Mouse (Mus musculus): ENCODE results near the gene Tmem120b. TPM values are rescaled to one million over a fixed set of nuclear protein-coding genes. Genes with fewer than 3 reads are reported as not detected.

Tmem120b gene
- polyA plus RNA-seq, 1 experiment from 2014 or later, result 19.8 TPM

DNA sequence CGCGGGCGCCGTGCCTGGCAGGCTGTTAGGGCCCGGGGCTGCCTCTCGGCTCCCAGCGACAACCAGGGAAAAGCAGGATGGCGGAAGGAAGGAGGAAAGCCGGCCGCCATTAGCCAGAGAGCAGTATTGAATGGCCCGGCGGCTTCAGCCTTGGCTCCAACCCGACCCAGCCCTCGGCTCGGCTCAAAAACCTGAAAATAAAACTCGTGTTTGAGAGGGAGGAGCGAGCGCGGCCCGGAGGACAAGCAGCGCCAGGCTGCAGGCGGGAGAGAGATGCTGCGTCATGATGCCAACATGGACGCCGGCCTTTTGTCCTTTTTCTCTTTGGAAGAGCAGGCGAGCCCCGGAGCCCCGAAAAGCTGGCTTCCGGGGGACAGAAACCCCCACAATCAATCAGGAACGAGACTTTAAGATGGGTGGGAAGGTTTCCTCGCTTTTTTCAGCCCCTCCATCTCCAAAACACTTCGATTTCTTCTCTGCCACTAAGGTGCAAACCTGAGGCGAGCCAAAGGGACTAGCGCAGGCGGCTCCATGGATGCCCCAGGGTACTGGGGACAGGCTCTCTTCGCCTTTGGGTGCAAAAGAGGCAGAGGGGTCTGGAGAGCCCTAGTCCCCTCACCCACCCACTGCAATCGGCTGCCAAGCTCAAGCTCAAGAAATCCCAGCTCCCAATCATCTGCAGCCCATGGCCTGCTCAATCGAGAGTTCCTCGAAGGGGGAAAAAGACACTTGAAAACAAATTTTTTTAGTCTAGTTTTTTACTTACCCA lies 70.9 kb downstream of the Tmem120b start:
- peak; percentile 15; the same call in 1 of the 2 replicates for ATAC-seq
- H3K9ac ChIP-seq (ENCODE audit: low read depth, low read length), result peak overlapping the region; percentile 98
- H3K4me1 ChIP-seq (ENCODE audit: control insufficient read depth, insufficient read depth, low read depth, low read length), result peaks cover 41% of the 10 kb centered on the region
- under 1% methylated on average over 39 of the region's 39 CpGs for WGBS
- peak overlapping the region; percentile 97 for H3K4me2 ChIP-seq (ENCODE audit: low read length)
- no peaks in the 10 kb centered on the region for H3K36me3 ChIP-seq (ENCODE audit: control insufficient read depth, insufficient read depth, low read length)
- H3K27me3 ChIP-seq (replicated peaks; ENCODE audit: control insufficient read depth, insufficient read depth, low read length), result no peaks in the 10 kb centered on the region
- no peaks in the 10 kb centered on the region for H3K9me3 ChIP-seq (ENCODE audit: control insufficient read depth, low read length)
- peak overlapping the region; percentile 100 for H3K27ac ChIP-seq (ENCODE audit: low read depth, low read length)
- peak overlapping the region; percentile 91 for H3K4me3 ChIP-seq (ENCODE audit: low read length)

DNA sequence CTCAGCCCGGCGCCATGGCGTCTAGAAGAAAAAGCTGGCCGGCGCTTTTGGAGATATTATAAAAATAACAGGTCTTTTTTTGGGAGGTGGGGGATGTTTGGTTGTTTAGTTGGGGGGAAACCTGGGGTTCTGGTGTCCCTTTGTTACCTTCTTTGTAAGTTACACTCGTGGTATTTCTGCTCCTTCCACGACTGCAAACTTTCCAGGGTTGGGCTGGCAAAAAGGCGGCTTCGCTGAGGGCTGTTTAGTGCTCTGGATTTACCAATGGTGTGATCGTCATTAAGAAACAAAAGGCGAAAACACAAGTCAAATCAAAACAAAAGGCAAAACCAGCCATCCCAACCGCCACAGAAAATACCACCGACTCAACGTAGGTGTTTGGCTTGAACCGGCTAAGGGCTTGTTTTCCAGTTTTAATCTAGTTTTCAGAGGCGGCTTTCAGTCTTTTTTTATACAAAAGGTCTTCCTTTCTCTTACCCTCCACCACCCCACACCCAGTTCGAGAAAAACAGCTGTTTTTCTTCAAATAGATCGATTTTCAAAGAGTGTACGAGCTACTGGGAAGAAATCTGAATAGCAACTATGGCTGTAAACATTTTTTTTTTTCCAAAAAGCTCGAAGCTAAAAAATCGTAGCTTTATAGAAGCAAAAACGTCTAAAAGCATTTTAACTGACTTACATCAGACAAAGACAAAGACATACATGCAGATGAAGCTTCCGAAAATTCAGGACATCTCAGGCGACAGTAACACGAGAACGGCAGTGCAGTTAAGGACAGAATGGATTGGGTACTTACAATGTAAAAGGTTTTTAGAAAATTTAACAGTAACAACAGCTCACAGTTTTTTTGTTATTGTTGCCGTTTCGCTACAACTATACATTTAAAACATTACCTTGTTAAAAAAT lies 71.8 kb downstream of the Tmem120b start:
- no peaks in the 10 kb centered on the region for H3K27me3 ChIP-seq (replicated peaks; ENCODE audit: control insufficient read depth, insufficient read depth, low read length)
- H3K4me3 ChIP-seq (ENCODE audit: low read length), result peak overlapping the region; percentile 91
- peak overlapping the region; percentile 97 for H3K4me2 ChIP-seq (ENCODE audit: low read length)
- H3K9me3 ChIP-seq (ENCODE audit: control insufficient read depth, low read length), result no peaks in the 10 kb centered on the region
- no peak for ATAC-seq
- H3K36me3 ChIP-seq (ENCODE audit: control insufficient read depth, insufficient read depth, low read length), result no peaks in the 10 kb centered on the region
- peaks cover 41% of the 10 kb centered on the region for H3K4me1 ChIP-seq (ENCODE audit: control insufficient read depth, insufficient read depth, low read depth, low read length)
- peak overlapping the region; percentile 98 for H3K9ac ChIP-seq (ENCODE audit: low read depth, low read length)
- H3K27ac ChIP-seq (ENCODE audit: low read depth, low read length), result peak overlapping the region; percentile 100
- WGBS, result under 1% methylated on average over 28 of the region's 28 CpGs

DNA sequence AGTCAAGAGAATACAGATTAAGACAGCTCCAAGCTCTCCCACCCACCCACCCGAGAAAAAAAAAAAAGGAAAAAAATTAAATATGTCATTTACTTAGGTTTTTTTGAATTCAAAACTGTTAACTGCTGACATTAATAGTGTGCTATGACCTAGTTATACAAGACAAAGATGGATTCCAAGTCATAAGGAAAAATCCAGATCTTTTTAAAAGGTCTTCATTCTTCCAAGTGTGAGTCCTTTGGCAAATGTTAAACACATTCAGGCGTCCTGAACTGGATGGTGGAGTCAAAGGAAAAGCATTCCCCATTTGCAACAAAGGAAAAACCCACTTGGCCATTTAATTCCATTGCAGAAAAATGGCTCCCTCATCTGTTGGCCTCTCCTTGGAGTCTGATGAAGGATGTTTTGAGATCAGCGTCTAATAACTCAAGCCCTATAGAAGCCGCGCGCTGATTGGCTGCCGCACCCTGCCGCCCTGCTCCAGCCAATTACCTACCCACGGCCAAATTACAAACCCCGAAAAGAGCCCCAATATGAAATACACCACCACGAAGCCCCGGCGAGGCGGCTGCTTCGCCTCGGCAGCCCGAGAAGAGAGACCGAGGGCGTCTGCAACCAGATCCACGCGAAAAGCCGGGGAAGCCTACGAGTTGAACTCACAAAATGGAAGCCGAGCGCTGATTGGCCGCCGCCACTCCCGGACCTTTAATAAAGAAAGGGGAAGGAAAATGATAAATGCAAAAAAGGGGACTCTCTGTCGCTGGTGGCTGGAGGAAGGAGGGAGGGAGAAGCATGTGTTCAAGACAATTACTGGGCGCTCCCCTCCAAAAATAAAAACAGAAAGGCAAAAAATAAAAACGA lies 72.7 kb downstream of the Tmem120b start:
- peak; percentile 63 for ATAC-seq
- peaks cover 41% of the 10 kb centered on the region for H3K4me1 ChIP-seq (ENCODE audit: control insufficient read depth, insufficient read depth, low read depth, low read length)
- peak overlapping the region; percentile 91 for H3K4me3 ChIP-seq (ENCODE audit: low read length)
- H3K27me3 ChIP-seq (replicated peaks; ENCODE audit: control insufficient read depth, insufficient read depth, low read length), result no peaks in the 10 kb centered on the region
- H3K9me3 ChIP-seq (ENCODE audit: control insufficient read depth, low read length), result no peaks in the 10 kb centered on the region
- under 1% methylated on average over 31 of the region's 31 CpGs for WGBS
- no peaks in the 10 kb centered on the region for H3K36me3 ChIP-seq (ENCODE audit: control insufficient read depth, insufficient read depth, low read length)
- H3K27ac ChIP-seq (ENCODE audit: low read depth, low read length), result peak overlapping the region; percentile 99
- peak overlapping the region; percentile 100 for H3K9ac ChIP-seq (ENCODE audit: low read depth, low read length)
- H3K4me2 ChIP-seq (ENCODE audit: low read length), result peak overlapping the region; percentile 96

DNA sequence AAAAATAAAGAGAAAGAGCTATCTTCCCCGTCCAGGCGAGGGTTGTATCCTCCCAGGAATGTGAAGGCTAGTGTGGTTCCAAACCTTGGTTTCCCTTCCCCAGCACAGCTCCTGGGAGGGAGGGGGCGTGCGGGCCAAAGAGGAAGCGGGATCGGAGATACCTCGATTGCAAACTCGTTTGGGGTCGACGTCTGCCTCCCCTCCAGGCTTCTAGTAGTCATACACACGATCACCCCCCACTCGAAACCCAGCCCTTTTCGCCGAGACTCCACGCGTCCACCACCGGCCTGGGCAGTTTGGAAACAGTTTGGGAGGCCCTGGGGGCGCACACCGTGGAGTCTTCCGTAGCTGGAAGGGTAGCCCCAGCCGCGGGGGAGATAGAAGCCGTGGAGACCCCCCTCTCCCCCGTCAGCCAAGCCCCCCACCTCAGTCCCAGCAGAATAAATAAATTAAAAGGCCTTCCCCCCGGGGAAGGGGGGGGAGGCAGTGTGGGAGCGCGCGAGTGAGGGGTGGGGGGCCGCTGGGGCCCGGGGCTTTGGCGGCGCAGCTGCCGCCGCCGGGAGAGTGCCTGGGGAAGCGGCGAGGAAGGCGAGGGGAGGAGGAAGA lies 73.4 kb downstream of the Tmem120b start:
- H3K9ac ChIP-seq (ENCODE audit: low read depth, low read length), result peak overlapping the region; percentile 100
- H3K9me3 ChIP-seq (ENCODE audit: control insufficient read depth, low read length), result no peaks in the 10 kb centered on the region
- H3K27me3 ChIP-seq (replicated peaks; ENCODE audit: control insufficient read depth, insufficient read depth, low read length), result no peaks in the 10 kb centered on the region
- peak overlapping the region; percentile 99 for H3K27ac ChIP-seq (ENCODE audit: low read depth, low read length)
- peak overlapping the region; percentile 96 for H3K4me2 ChIP-seq (ENCODE audit: low read length)
- peaks cover 4% of the 10 kb centered on the region for H3K36me3 ChIP-seq (ENCODE audit: control insufficient read depth, insufficient read depth, low read length)
- ATAC-seq, result peak; percentile 21
- peaks cover 35% of the 10 kb centered on the region for H3K4me1 ChIP-seq (ENCODE audit: control insufficient read depth, insufficient read depth, low read depth, low read length)
- under 1% methylated on average over 36 of the region's 38 CpGs for WGBS
- peak overlapping the region; percentile 91 for H3K4me3 ChIP-seq (ENCODE audit: low read length)

DNA sequence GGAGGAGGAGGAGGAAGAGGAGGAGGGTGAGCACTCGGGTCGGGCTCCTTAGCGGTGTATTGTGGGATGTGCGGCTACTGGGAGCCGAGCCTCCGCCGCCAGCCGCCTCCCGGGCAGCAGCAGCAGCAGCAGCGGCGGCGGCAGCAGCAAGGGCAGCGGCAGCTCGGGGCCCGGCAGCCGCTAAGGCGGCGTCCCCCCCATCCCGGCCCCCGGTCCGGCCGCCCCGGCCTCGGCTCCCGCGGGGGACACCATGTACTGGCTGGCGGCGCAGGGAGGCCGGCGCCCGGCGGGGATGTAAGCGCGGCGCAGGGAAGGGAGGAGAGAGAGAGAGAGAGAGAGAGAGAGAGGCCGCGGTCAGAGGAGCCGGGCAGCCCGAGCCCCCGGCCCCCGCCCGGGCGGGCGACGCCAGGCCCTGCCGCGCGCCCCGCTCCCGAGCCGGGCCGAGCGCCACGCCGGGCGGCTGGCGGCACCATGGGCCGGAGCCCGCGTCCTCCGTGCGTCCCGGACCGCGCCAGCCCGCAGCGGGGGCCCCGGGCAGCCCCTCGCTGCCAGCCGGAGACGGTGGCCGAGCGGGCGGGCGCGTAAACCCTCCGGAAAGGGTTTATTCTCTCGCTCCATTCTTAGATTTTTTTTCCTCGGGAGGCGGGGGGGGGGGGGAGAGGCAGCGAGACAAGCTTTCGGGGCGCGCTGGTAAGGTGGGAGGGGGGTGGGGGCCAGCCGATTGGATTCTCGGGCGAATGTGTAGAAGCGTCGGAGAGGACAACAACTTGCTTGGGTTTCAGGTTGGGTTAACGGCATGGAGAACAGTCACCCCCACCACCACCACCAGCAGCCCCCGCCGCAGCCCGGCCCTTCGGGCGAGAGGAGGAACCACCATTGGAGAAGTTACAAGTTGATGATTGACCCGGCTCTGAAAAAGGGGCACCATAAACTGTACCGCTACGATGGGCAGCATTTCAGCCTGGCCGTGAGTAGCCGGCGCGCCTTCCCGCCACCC lies 74.2 kb downstream of the Tmem120b start, which contains the start of gene Setd1b:
Gene Setd1b (plus strand): TSS at position 33 of the 997 bp plus-strand sequence.
- peak; percentile 13 for ATAC-seq
- H3K4me1 ChIP-seq (ENCODE audit: control insufficient read depth, insufficient read depth, low read depth, low read length), result peaks cover 27% of the 10 kb centered on the region
- WGBS, result under 1% methylated on average over 85 of the region's 103 CpGs

DNA sequence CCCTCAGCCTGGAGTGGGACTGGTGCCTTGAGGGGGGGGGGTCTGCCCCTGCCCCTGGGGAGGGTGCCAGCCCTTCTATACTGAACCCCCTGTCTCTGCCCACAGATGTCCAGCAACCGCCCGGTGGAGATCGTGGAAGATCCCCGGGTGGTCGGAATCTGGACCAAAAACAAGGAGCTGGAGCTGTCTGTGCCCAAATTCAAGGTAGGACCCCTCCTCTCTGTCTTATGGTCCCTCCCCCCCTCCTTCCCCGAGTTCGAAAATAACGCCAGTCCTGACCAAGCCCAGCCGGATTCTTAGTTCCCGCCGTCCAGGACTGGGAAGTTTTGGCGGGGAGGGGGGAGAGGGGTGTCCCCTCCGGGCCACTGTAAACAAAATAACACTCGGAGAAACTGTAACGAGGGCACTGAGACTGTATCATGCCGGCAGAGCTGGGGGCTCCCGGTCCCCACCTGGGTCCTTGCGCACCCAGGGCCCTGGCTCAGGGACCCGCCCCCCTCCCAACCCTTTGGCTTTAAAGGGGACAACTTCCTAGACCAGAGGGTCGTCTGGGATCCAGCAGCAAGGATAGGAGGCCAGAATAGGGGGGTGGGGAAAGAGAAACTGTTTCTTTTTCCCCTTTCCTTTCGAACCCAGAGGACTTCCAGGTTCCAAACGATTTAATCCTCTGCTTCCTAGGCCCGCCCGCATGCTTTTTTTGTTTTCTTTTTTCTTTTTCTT lies 75.2 kb downstream of the Tmem120b start:
- Histone ChIP-seq H3K4me1 (ENCODE audit: control insufficient read depth, insufficient read depth, low read depth, low read length) (peaks cover 27% of the 10 kb centered on the region), H3K4me3 (ENCODE audit: low read length) (peak overlapping the region; percentile 91), H3K27ac (ENCODE audit: low read depth, low read length) (peak overlapping the region; percentile 99), H3K27me3 (replicated peaks; ENCODE audit: control insufficient read depth, insufficient read depth, low read length) (no peaks in the 10 kb centered on the region), H3K4me2 (ENCODE audit: low read length) (peak overlapping the region; percentile 96), H3K36me3 (ENCODE audit: control insufficient read depth, insufficient read depth, low read length) (peaks cover 18% of the 10 kb centered on the region), H3K9ac (ENCODE audit: low read depth, low read length) (peak overlapping the region; percentile 100), H3K9me3 (ENCODE audit: control insufficient read depth, low read length) (no peaks in the 10 kb centered on the region)
- no peak for ATAC-seq
- WGBS, result 1% methylated on average over 21 of the region's 24 CpGs

More for the DNA sequence above, 74.2 kb downstream of the Tmem120b start, which contains the start of gene Setd1b:
- Histone ChIP-seq H3K27ac (ENCODE audit: low read depth, low read length) (peak within 1 kb of the TSS; percentile 99), H3K9ac (ENCODE audit: low read depth, low read length) (peak within 1 kb of the TSS; percentile 100), H3K36me3 (ENCODE audit: control insufficient read depth, insufficient read depth, low read length) (peaks cover 11% of the 10 kb centered on the region), H3K9me3 (ENCODE audit: control insufficient read depth, low read length) (no peaks in the 10 kb centered on the region), H3K4me2 (ENCODE audit: low read length) (peak within 1 kb of the TSS; percentile 96), H3K27me3 (replicated peaks; ENCODE audit: control insufficient read depth, insufficient read depth, low read length) (no peaks in the 10 kb centered on the region), H3K4me3 (ENCODE audit: low read length) (peak within 1 kb of the TSS; percentile 91)

DNA sequence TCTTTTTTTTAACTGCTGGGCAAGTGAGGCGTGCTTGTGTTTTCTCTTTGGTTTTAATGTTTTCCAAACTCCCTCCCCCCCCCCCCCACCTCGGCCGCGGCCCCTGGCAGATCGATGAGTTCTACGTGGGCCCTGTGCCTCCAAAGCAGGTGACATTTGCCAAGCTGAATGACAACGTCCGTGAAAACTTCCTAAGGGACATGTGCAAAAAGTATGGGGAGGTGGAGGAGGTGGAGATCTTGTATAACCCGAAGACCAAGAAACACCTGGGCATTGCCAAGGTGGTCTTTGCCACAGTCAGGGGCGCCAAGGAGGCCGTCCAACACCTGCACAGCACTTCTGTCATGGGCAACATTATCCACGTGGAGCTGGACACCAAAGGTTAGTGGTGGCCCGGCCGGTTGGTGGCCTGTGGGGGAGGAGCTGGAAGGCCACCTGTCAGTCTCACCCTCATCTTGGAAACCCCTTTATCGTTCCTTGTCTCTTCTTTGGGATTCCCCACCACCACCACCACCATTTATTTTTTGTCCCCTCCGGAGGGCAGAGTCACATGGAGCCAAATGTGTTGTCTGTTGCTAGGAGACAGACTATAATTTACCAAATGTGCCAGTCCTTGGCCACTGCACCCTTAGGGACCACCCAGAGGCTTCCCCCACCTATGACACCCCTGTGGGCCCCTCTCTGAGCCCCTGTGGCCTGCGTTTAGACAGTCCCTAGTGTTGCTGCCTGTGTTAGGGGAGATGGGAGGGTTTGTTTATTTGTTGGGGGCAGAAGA lies 75.9 kb downstream of the Tmem120b start:
- Histone ChIP-seq H3K4me1 (ENCODE audit: control insufficient read depth, insufficient read depth, low read depth, low read length) (peaks cover 34% of the 10 kb centered on the region), H3K27ac (ENCODE audit: low read depth, low read length) (peak overlapping the region; percentile 21; the same call in 1 of the 2 replicates), H3K9me3 (ENCODE audit: control insufficient read depth, low read length) (no peaks in the 10 kb centered on the region), H3K4me3 (ENCODE audit: low read length) (peak overlapping the region; percentile 91), H3K27me3 (replicated peaks; ENCODE audit: control insufficient read depth, insufficient read depth, low read length) (no peaks in the 10 kb centered on the region), H3K4me2 (ENCODE audit: low read length) (peak overlapping the region; percentile 96), H3K36me3 (ENCODE audit: control insufficient read depth, insufficient read depth, low read length) (peaks cover 20% of the 10 kb centered on the region), H3K9ac (ENCODE audit: low read depth, low read length) (peak overlapping the region; percentile 100)
- 4% methylated on average over 17 of the region's 17 CpGs for WGBS
- no peak for ATAC-seq

Measured in hindbrain, embryonic 16.5 days (tissue).